Mouse (Mus musculus): ENCODE measurements around the gene Cnpy1. TPM values are rescaled to one million over a fixed set of nuclear protein-coding genes. Genes with fewer than 3 reads are reported as not detected.

Cnpy1 gene
- polyA plus RNA-seq, 1 experiment, result 0.07 TPM

GRCm38 (mm10) chr5:28174086-28174485, 71.5 kb downstream of the Cnpy1 start:
- Histone ChIP-seq H3K27me3 (ENCODE audit: control insufficient read depth, insufficient read depth, low read length) (peaks cover 5% of the 10 kb centered on the region), H3K4me3 (ENCODE audit: control insufficient read depth, low read depth, low read length) (no peak overlapping the region), H3K27ac (ENCODE audit: control insufficient read depth, insufficient read depth, low read depth, low read length) (no peak overlapping the region), H3K36me3 (ENCODE audit: control insufficient read depth, insufficient read depth, low read length) (no peaks in the 10 kb centered on the region), H3K4me1 (ENCODE audit: control insufficient read depth, insufficient read depth, low read length) (no peaks in the 10 kb centered on the region; the same call in 1 of the 2 replicates)
- TF ChIP-seq POLR2A (IDR thresholded peaks at IDR 0.05; ENCODE audit: control insufficient read depth, low read depth, low read length) (no peak), CTCF (IDR thresholded peaks at IDR 0.05; ENCODE audit: control insufficient read depth, insufficient read depth, insufficient replicate concordance, low read depth, low read length) (no peak)

GRCm38 (mm10) chr5:28173674-28174073, 71.9 kb downstream of the Cnpy1 start:
- peaks cover 5% of the 10 kb centered on the region for H3K27me3 ChIP-seq (ENCODE audit: control insufficient read depth, insufficient read depth, low read length)
- TF ChIP-seq CTCF (IDR thresholded peaks at IDR 0.05; ENCODE audit: control insufficient read depth, insufficient read depth, insufficient replicate concordance, low read depth, low read length) (no peak), POLR2A (IDR thresholded peaks at IDR 0.05; ENCODE audit: control insufficient read depth, low read depth, low read length) (no peak)
- H3K36me3 ChIP-seq (ENCODE audit: control insufficient read depth, insufficient read depth, low read length), result no peaks in the 10 kb centered on the region
- no peak overlapping the region for H3K4me3 ChIP-seq (ENCODE audit: control insufficient read depth, low read depth, low read length)
- peaks cover under 1% of the 10 kb centered on the region; the same call in 1 of the 2 replicates for H3K4me1 ChIP-seq (ENCODE audit: control insufficient read depth, insufficient read depth, low read length)
- H3K27ac ChIP-seq (ENCODE audit: control insufficient read depth, insufficient read depth, low read depth, low read length), result no peak overlapping the region

GRCm38 (mm10) chr5:28172921-28173670, 72.5 kb downstream of the Cnpy1 start:
- Histone ChIP-seq H3K4me1 (ENCODE audit: control insufficient read depth, insufficient read depth, low read length) (peaks cover 5% of the 10 kb centered on the region; the same call in 1 of the 2 replicates), H3K36me3 (ENCODE audit: control insufficient read depth, insufficient read depth, low read length) (no peaks in the 10 kb centered on the region), H3K27me3 (ENCODE audit: control insufficient read depth, insufficient read depth, low read length) (peaks cover 5% of the 10 kb centered on the region), H3K27ac (ENCODE audit: control insufficient read depth, insufficient read depth, low read depth, low read length) (no peak overlapping the region), H3K4me3 (ENCODE audit: control insufficient read depth, low read depth, low read length) (no peak overlapping the region)
- TF ChIP-seq POLR2A (IDR thresholded peaks at IDR 0.05; ENCODE audit: control insufficient read depth, low read depth, low read length), result no peak
- no peak for TF ChIP-seq CTCF (IDR thresholded peaks at IDR 0.05; ENCODE audit: control insufficient read depth, insufficient read depth, insufficient replicate concordance, low read depth, low read length)

GRCm38 (mm10) chr5:28172261-28172920, 73.2 kb downstream of the Cnpy1 start:
- Histone ChIP-seq H3K4me3 (ENCODE audit: control insufficient read depth, low read depth, low read length) (no peak overlapping the region), H3K27me3 (ENCODE audit: control insufficient read depth, insufficient read depth, low read length) (peaks cover 7% of the 10 kb centered on the region), H3K36me3 (ENCODE audit: control insufficient read depth, insufficient read depth, low read length) (no peaks in the 10 kb centered on the region), H3K27ac (ENCODE audit: control insufficient read depth, insufficient read depth, low read depth, low read length) (no peak overlapping the region), H3K4me1 (ENCODE audit: control insufficient read depth, insufficient read depth, low read length) (peaks cover 9% of the 10 kb centered on the region)
- TF ChIP-seq CTCF (IDR thresholded peaks at IDR 0.05; ENCODE audit: control insufficient read depth, insufficient read depth, insufficient replicate concordance, low read depth, low read length), result no peak

- no peak for TF ChIP-seq CTCF (IDR thresholded peaks at IDR 0.05; ENCODE audit: control insufficient read depth, insufficient read depth, insufficient replicate concordance, low read depth, low read length)
- no peak for TF ChIP-seq POLR2A (IDR thresholded peaks at IDR 0.05; ENCODE audit: control insufficient read depth, low read depth, low read length)
- H3K27ac ChIP-seq (ENCODE audit: control insufficient read depth, insufficient read depth, low read depth, low read length), result no peak overlapping the region
- H3K4me3 ChIP-seq (ENCODE audit: control insufficient read depth, low read depth, low read length), result no peak overlapping the region
- peaks cover 12% of the 10 kb centered on the region for H3K4me1 ChIP-seq (ENCODE audit: control insufficient read depth, insufficient read depth, low read length)
- peaks cover 7% of the 10 kb centered on the region for H3K27me3 ChIP-seq (ENCODE audit: control insufficient read depth, insufficient read depth, low read length)
- no peaks in the 10 kb centered on the region for H3K36me3 ChIP-seq (ENCODE audit: control insufficient read depth, insufficient read depth, low read length)
Measured at GRCm38 (mm10) chr5:28171667-28172066, 73.9 kb downstream of the Cnpy1 start.

GRCm38 (mm10) chr5:28170892-28171291, 74.7 kb downstream of the Cnpy1 start:
- Histone ChIP-seq H3K4me1 (ENCODE audit: control insufficient read depth, insufficient read depth, low read length) (peaks cover 20% of the 10 kb centered on the region), H3K36me3 (ENCODE audit: control insufficient read depth, insufficient read depth, low read length) (no peaks in the 10 kb centered on the region), H3K27me3 (ENCODE audit: control insufficient read depth, insufficient read depth, low read length) (peaks cover 7% of the 10 kb centered on the region), H3K27ac (ENCODE audit: control insufficient read depth, insufficient read depth, low read depth, low read length) (no peak overlapping the region), H3K4me3 (ENCODE audit: control insufficient read depth, low read depth, low read length) (no peak overlapping the region)
- TF ChIP-seq POLR2A (IDR thresholded peaks at IDR 0.05; ENCODE audit: control insufficient read depth, low read depth, low read length), result no peak

GRCm38 (mm10) chr5:28170081-28170480, 75.5 kb downstream of the Cnpy1 start:
- no peak overlapping the region for H3K27ac ChIP-seq (ENCODE audit: control insufficient read depth, insufficient read depth, low read depth, low read length)
- H3K36me3 ChIP-seq (ENCODE audit: control insufficient read depth, insufficient read depth, low read length), result no peaks in the 10 kb centered on the region
- no peak overlapping the region for H3K4me3 ChIP-seq (ENCODE audit: control insufficient read depth, low read depth, low read length)
- H3K4me1 ChIP-seq (ENCODE audit: control insufficient read depth, insufficient read depth, low read length), result peaks cover 25% of the 10 kb centered on the region
- no peak for TF ChIP-seq POLR2A (IDR thresholded peaks at IDR 0.05; ENCODE audit: control insufficient read depth, low read depth, low read length)
- TF ChIP-seq CTCF (IDR thresholded peaks at IDR 0.05; ENCODE audit: control insufficient read depth, insufficient read depth, insufficient replicate concordance, low read depth, low read length), result no peak
- H3K27me3 ChIP-seq (ENCODE audit: control insufficient read depth, insufficient read depth, low read length), result peaks cover 7% of the 10 kb centered on the region

Data from testis, adult 2 months (tissue).